Mouse (Mus musculus) lung, embryonic 15.5 days (tissue): ENCODE measurements around the gene Abhd12b. TPM values are rescaled to one million over a fixed set of nuclear protein-coding genes. Genes with fewer than 3 reads are reported as not detected.
"Not testable (repeated sequence)": the region's sequence is repeated elsewhere in the genome, so short reads cannot be mapped to it uniquely, and the experiment has no call there.

ENCODE experiments used
- ATAC-seq: fragments of 200-750 bp; cut with Nextera tagmentation; 2 replicates; pipeline ENCODE4 v1.8.0; 2017; ENCODE audit warnings: moderate number of reproducible peaks, borderline replicate concordance; ENCODE audit not compliant: low FRiP score, low TSS enrichment; ENCODE audit errors: extremely low read depth
- H3K27ac ChIP-seq: fragments of 300-500 bp; sonication (generic); 2 replicates; pipeline ENCODE4 v1.5.1; 2015; ENCODE audit warnings: moderate library complexity, mild to moderate bottlenecking, inconsistent platforms
- H3K27me3 ChIP-seq: fragments of 300-500 bp; sonication (generic); 2 replicates; pipeline ENCODE4 v1.6.1; 2015; ENCODE audit warnings: inconsistent platforms
- H3K36me3 ChIP-seq: fragments of 300-500 bp; sonication (generic); 2 replicates; pipeline ENCODE4 v1.6.1; 2015; ENCODE audit warnings: inconsistent platforms
- H3K4me1 ChIP-seq: fragments of 300-500 bp; sonication (generic); 2 replicates; pipeline ENCODE4 v1.6.1; 2015; ENCODE audit warnings: inconsistent platforms
- H3K4me2 ChIP-seq: fragments of 300-500 bp; sonication (generic); 2 replicates; pipeline ENCODE4 v1.6.1; 2015; ENCODE audit warnings: inconsistent platforms, mild to moderate bottlenecking, moderate library complexity
- H3K4me3 ChIP-seq: fragments of 300-500 bp; sonication (generic); 2 replicates; pipeline ENCODE4 v1.5.1; 2015; ENCODE audit warnings: mild to moderate bottlenecking, inconsistent platforms
- H3K9ac ChIP-seq: fragments of 300-500 bp; sonication (generic); 2 replicates; pipeline ENCODE4 v1.6.1; 2015; ENCODE audit warnings: inconsistent platforms
- H3K9me3 ChIP-seq: fragments of 300-500 bp; sonication (generic); 2 replicates; pipeline ENCODE4 v1.6.1; 2016; ENCODE audit warnings: inconsistent platforms
- WGBS: fragments of 180-500 bp; shearing (Covaris S2); methylation state at CpG from one replicate; pipeline ENCODE4 v1.1.7; 2015; 5-methylcytosine and 5-hydroxymethylcytosine counted together
- polyA plus RNA-seq: library from polyadenylated mRNA; unstranded; fragments of >200 nt; fragmentation: Nextera tagmentation; extraction: Ambion mirVana; gene quantifications from 2 replicates; pipeline ENCODE4 v1.2.1, GENCODE M21; 2015

Gene Abhd12b
- polyA plus RNA-seq, 1 experiment from 2014 or later: 0.11 TPM

- no peak overlapping the region for H3K4me3 ChIP-seq
- no peak for ATAC-seq
- H3K9ac ChIP-seq: no peak overlapping the region
- H3K4me2 ChIP-seq: no peak overlapping the region
- H3K27ac ChIP-seq: no peak overlapping the region
- no peaks in the 10 kb centered on the region for H3K27me3 ChIP-seq
- 76% methylated on average over 1 of the region's 1 CpGs for WGBS
- no peaks in the 10 kb centered on the region for H3K4me1 ChIP-seq
- no peaks in the 10 kb centered on the region for H3K9me3 ChIP-seq
- no peaks in the 10 kb centered on the region for H3K36me3 ChIP-seq
Observed at GRCm38 (mm10) chr12:70169969-70170368, 16.0 kb downstream of the Abhd12b start.

GRCm38 (mm10) chr12:70183507-70183906, 29.6 kb downstream of the Abhd12b start:
- not testable (repeated sequence) for H3K27ac ChIP-seq, H3K4me2 ChIP-seq, ATAC-seq, H3K36me3 ChIP-seq, H3K9me3 ChIP-seq, H3K27me3 ChIP-seq, H3K9ac ChIP-seq, H3K4me1 ChIP-seq, H3K4me3 ChIP-seq
- WGBS: 92% methylated on average over 8 of the region's 8 CpGs

GRCm38 (mm10) chr12:70184173-70184783, 30.3 kb downstream of the Abhd12b start:
- H3K4me1 ChIP-seq: no peaks in the 10 kb centered on the region
- no peak overlapping the region for H3K4me3 ChIP-seq
- H3K36me3 ChIP-seq: no peaks in the 10 kb centered on the region
- 79% methylated on average over 22 of the region's 22 CpGs for WGBS
- 0 out of 2 replicates have a peak, but pooled peaks cover 3% of the 10 kb centered on the region for H3K9me3 ChIP-seq
- H3K27me3 ChIP-seq: no peaks in the 10 kb centered on the region
- no peak overlapping the region for H3K9ac ChIP-seq
- no peak overlapping the region for H3K27ac ChIP-seq
- no peak for ATAC-seq
- no peak overlapping the region for H3K4me2 ChIP-seq

- Histone ChIP-seq H3K27ac (no peak overlapping the region), H3K4me3 (peak overlapping the region; percentile 17), H3K9ac (no peak overlapping the region), H3K4me2 (peak overlapping the region; percentile 45), H3K9me3 (no peaks in the 10 kb centered on the region), H3K36me3 (peaks cover 5% of the 10 kb centered on the region; the same call in 1 of the 2 replicates), H3K27me3 (no peaks in the 10 kb centered on the region), H3K4me1 (peaks cover 4% of the 10 kb centered on the region)
- no peak for ATAC-seq
- WGBS: 24% methylated on average over 19 of the region's 19 CpGs
Observed at GRCm38 (mm10) chr12:70192267-70192727, 38.4 kb downstream of the Abhd12b start.

- 94% methylated on average over 6 of the region's 6 CpGs for WGBS
- Histone ChIP-seq H3K9ac (no peak overlapping the region), H3K9me3 (no peaks in the 10 kb centered on the region), H3K27me3 (no peaks in the 10 kb centered on the region), H3K27ac (no peak overlapping the region), H3K4me3 (no peak overlapping the region), H3K4me1 (peaks cover 4% of the 10 kb centered on the region), H3K4me2 (no peak overlapping the region), H3K36me3 (peaks cover 16% of the 10 kb centered on the region; the same call in 1 of the 2 replicates)
- ATAC-seq: no peak
Observed at GRCm38 (mm10) chr12:70195426-70195825, 41.5 kb downstream of the Abhd12b start.

- no peak for ATAC-seq
- no peaks in the 10 kb centered on the region for H3K27me3 ChIP-seq
- H3K27ac ChIP-seq: no peak overlapping the region
- H3K9me3 ChIP-seq: no peaks in the 10 kb centered on the region
- no peak overlapping the region for H3K9ac ChIP-seq
- H3K4me2 ChIP-seq: no peak overlapping the region
- H3K4me1 ChIP-seq: peaks cover 4% of the 10 kb centered on the region
- WGBS: 85% methylated on average over 5 of the region's 5 CpGs
- no peak overlapping the region for H3K4me3 ChIP-seq
- peaks cover 16% of the 10 kb centered on the region; the same call in 1 of the 2 replicates for H3K36me3 ChIP-seq
Observed at GRCm38 (mm10) chr12:70196341-70196740, 42.4 kb downstream of the Abhd12b start.

- no peaks in the 10 kb centered on the region for H3K9me3 ChIP-seq
- ATAC-seq: no peak
- no peak overlapping the region for H3K27ac ChIP-seq
- no peak overlapping the region for H3K4me2 ChIP-seq
- no peaks in the 10 kb centered on the region for H3K27me3 ChIP-seq
- H3K4me3 ChIP-seq: no peak overlapping the region
- WGBS: 56% methylated on average over 5 of the region's 5 CpGs
- no peaks in the 10 kb centered on the region for H3K4me1 ChIP-seq
- H3K9ac ChIP-seq: no peak overlapping the region
- H3K36me3 ChIP-seq: peaks cover 28% of the 10 kb centered on the region
Observed at GRCm38 (mm10) chr12:70201926-70202529, 48.1 kb downstream of the Abhd12b start.

GRCm38 (mm10) chr12:70204433-70204832, 50.5 kb downstream of the Abhd12b start:
- ATAC-seq: no peak
- 77% methylated on average over 8 of the region's 8 CpGs for WGBS
- no peak overlapping the region for H3K4me3 ChIP-seq
- no peak overlapping the region for H3K9ac ChIP-seq
- H3K4me2 ChIP-seq: no peak overlapping the region
- peaks cover 27% of the 10 kb centered on the region for H3K36me3 ChIP-seq
- no peaks in the 10 kb centered on the region for H3K4me1 ChIP-seq
- no peaks in the 10 kb centered on the region for H3K9me3 ChIP-seq
- H3K27ac ChIP-seq: no peak overlapping the region
- no peaks in the 10 kb centered on the region for H3K27me3 ChIP-seq

- H3K4me1 ChIP-seq: no peaks in the 10 kb centered on the region
- H3K9me3 ChIP-seq: no peaks in the 10 kb centered on the region
- H3K4me2 ChIP-seq: no peak overlapping the region
- H3K9ac ChIP-seq: no peak overlapping the region
- H3K4me3 ChIP-seq: no peak overlapping the region
- 64% methylated on average over 5 of the region's 5 CpGs for WGBS
- H3K27ac ChIP-seq: no peak overlapping the region
- H3K27me3 ChIP-seq: no peaks in the 10 kb centered on the region
- peaks cover 17% of the 10 kb centered on the region for H3K36me3 ChIP-seq
- ATAC-seq: no peak
Observed at GRCm38 (mm10) chr12:70208214-70208613, 54.3 kb downstream of the Abhd12b start.

GRCm38 (mm10) chr12:70212501-70212900, 58.6 kb downstream of the Abhd12b start:
- H3K36me3 ChIP-seq: peaks cover 11% of the 10 kb centered on the region; the same call in 1 of the 2 replicates
- WGBS: 74% methylated on average over 4 of the region's 4 CpGs
- no peak overlapping the region for H3K9ac ChIP-seq
- no peak overlapping the region for H3K4me3 ChIP-seq
- H3K27ac ChIP-seq: no peak overlapping the region
- no peaks in the 10 kb centered on the region for H3K9me3 ChIP-seq
- H3K4me2 ChIP-seq: no peak overlapping the region
- H3K4me1 ChIP-seq: peaks cover 3% of the 10 kb centered on the region; the same call in 1 of the 2 replicates
- ATAC-seq: no peak
- no peaks in the 10 kb centered on the region for H3K27me3 ChIP-seq

GRCm38 (mm10) chr12:70213601-70214000, 59.7 kb downstream of the Abhd12b start:
- H3K4me2 ChIP-seq: no peak overlapping the region
- no peaks in the 10 kb centered on the region for H3K9me3 ChIP-seq
- H3K4me1 ChIP-seq: peaks cover 3% of the 10 kb centered on the region; the same call in 1 of the 2 replicates
- H3K27ac ChIP-seq: no peak overlapping the region
- H3K27me3 ChIP-seq: no peaks in the 10 kb centered on the region
- WGBS: 83% methylated on average over 6 of the region's 6 CpGs
- no peak for ATAC-seq
- H3K9ac ChIP-seq: no peak overlapping the region
- no peak overlapping the region for H3K4me3 ChIP-seq
- H3K36me3 ChIP-seq: peaks cover 9% of the 10 kb centered on the region; the same call in 1 of the 2 replicates

GRCm38 (mm10) chr12:70214281-70214680, 60.3 kb downstream of the Abhd12b start:
- peaks cover 3% of the 10 kb centered on the region; the same call in 1 of the 2 replicates for H3K4me1 ChIP-seq
- H3K9ac ChIP-seq: no peak overlapping the region
- H3K36me3 ChIP-seq: peaks cover 14% of the 10 kb centered on the region
- no peak for ATAC-seq
- no peak overlapping the region for H3K27ac ChIP-seq
- 76% methylated on average over 8 of the region's 8 CpGs for WGBS
- no peak overlapping the region for H3K4me3 ChIP-seq
- H3K4me2 ChIP-seq: no peak overlapping the region
- H3K27me3 ChIP-seq: no peaks in the 10 kb centered on the region
- H3K9me3 ChIP-seq: no peaks in the 10 kb centered on the region
